In the genomic region with DNA sequence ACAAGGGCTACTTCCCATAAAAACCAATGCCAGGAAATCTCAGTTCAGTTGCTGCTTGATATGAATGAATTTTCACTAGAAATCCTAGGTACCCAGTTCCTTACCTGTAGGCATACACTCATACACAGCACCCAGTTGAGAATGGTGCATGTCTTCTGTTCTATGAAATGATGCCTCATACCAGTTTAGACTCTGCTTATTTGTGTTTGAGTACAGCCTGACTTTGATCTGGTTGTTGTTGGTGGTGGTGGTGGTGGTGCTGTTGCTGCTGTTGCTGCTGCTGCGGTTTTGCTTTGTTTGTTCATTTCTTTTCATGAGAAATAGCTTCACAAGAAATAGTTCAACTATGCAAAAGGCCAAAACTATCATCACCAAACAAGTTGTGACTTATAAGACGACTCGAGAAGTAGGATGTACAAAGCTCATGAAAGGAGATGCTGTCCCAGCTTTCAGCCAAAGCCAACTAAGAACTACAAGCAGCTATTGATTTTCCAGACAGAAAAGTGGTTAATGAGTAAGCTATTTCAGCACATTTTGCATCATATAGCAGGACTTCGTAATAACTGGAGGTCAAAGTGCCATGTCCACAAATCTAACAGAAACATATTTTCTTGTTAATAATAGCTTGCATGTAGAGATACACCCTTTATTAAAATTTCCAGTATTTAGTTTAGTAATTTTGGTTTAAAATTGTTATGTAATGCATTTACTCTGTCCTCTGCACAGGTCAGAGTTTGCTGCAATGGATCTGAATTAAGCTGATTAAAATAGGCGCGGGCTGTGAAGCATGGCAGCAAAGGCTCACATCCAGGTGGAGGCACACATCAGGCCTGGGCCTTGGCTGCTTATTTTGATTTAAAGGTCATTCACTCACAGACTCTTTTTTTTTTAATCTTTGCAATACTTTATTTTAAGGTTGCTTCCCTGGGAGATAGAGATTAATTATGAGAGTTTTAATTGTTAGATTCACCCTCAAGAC, we compare ENCODE assay signal across 15 mouse cellular contexts.
"Had no signal": no experiment of that assay in that cellular context is flagged by ENCODE, and none has a peak within 500 bp of the region (broad histone marks: within the 10 kb centered on the region; RNA-seq: fewer than 3 reads in every experiment).

No protein-coding gene starts in this region.

- DNase-seq: liver, embryonic 13.5 days; lung, embryonic 14.5 days; lung, postnatal 10 days; lung, postnatal 4 days; retina, postnatal 1 day; right cerebral cortex, postnatal 4 days; spleen, adult 18-20 months; thymus, adult 18-20 months; thymus, postnatal 25 days had no signal

- H3K27me3 ChIP-seq: hindbrain, embryonic 13.5 days; limb, embryonic 12.5 days; liver, embryonic 13.5 days; neural tube, embryonic 13.5 days had no signal

- H3K9me3 ChIP-seq: hindbrain, embryonic 13.5 days; limb, embryonic 12.5 days; liver, embryonic 13.5 days; midbrain, embryonic 10.5 days; neural tube, embryonic 13.5 days had no signal

- H3K36me3 ChIP-seq: hindbrain, embryonic 13.5 days; limb, embryonic 12.5 days; liver, embryonic 13.5 days; midbrain, embryonic 10.5 days; neural tube, embryonic 13.5 days had no signal

- H3K9ac ChIP-seq: hindbrain, embryonic 13.5 days; limb, embryonic 12.5 days; liver, embryonic 13.5 days; lung, embryonic 14.5 days; neural tube, embryonic 13.5 days had no signal

- H3K4me1 ChIP-seq: hindbrain, embryonic 13.5 days; limb, embryonic 12.5 days; liver, embryonic 13.5 days; midbrain, embryonic 10.5 days; neural tube, embryonic 13.5 days had no signal

- ATAC-seq: hindbrain, postnatal 0 days; midbrain, embryonic 16.5 days had no signal

- H3K27ac ChIP-seq: hindbrain, embryonic 13.5 days; hindbrain, postnatal 0 days; limb, embryonic 12.5 days; liver, embryonic 13.5 days; midbrain, embryonic 10.5 days; neural tube, embryonic 13.5 days had no signal

- H3K4me3 ChIP-seq: hindbrain, embryonic 13.5 days; limb, embryonic 12.5 days; liver, embryonic 13.5 days; midbrain, embryonic 10.5 days; neural tube, embryonic 13.5 days had no signal

- H3K4me2 ChIP-seq: hindbrain, embryonic 13.5 days; limb, embryonic 12.5 days; liver, embryonic 13.5 days; lung, embryonic 14.5 days; neural tube, embryonic 13.5 days had no signal
